Mouse (Mus musculus): ENCODE data around the gene Frmd6. TPM values are rescaled to one million over a fixed set of nuclear protein-coding genes. Genes with fewer than 3 reads are reported as not detected.

Gene Frmd6
- 18.5 and 19.7 TPM in 2 replicates for polyA plus RNA-seq (2015; fragmentation: Nextera tagmentation; extraction: Ambion mirVana)

DNA sequence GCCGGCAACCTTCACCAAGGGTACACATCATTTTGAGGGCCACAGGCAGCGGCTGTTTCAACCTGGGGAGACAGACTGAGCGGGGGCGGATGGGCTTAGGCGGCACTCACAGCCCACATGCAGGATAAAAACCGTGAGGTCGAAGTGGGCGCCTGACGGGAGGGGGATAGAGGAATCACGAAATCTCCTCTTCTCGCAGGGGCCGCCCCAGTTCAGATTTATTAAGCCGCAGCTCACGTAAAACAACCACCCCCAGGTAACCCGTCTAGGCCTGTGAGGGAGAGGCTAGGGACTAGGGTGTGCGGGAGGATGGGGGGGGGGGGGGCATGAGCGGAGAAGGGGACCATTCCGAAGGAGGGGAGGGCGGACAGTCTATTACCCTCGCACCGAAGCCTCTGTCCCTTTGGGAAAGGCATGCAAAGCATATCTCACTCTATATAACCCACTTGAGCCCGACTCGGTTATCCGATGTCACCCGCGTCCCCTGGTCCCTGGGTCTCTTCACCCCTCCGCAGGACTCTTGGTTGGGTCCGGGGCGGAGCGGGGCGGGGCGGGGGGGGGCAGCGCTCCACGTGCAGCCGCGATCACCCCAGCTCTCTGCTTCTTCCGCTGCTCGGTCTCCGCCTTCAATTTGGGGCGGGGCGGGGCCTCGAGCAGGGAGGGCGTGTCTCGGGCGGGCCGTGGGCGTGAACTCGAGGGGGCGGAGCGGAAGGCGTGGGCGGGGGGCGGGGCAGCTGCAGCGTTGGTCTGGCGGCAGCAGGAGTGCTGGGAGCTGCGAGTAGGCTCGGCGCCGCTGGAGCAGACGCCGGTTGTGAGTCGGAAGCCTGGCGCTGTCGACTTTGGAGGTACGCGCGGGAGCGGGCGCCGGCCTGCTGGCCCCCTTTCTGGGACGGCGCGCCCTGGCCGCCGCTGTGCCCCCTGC, at the start of gene Frmd6:
TSS of gene Frmd6 (plus strand) at position 786 of the 922 bp plus-strand sequence.

DNA sequence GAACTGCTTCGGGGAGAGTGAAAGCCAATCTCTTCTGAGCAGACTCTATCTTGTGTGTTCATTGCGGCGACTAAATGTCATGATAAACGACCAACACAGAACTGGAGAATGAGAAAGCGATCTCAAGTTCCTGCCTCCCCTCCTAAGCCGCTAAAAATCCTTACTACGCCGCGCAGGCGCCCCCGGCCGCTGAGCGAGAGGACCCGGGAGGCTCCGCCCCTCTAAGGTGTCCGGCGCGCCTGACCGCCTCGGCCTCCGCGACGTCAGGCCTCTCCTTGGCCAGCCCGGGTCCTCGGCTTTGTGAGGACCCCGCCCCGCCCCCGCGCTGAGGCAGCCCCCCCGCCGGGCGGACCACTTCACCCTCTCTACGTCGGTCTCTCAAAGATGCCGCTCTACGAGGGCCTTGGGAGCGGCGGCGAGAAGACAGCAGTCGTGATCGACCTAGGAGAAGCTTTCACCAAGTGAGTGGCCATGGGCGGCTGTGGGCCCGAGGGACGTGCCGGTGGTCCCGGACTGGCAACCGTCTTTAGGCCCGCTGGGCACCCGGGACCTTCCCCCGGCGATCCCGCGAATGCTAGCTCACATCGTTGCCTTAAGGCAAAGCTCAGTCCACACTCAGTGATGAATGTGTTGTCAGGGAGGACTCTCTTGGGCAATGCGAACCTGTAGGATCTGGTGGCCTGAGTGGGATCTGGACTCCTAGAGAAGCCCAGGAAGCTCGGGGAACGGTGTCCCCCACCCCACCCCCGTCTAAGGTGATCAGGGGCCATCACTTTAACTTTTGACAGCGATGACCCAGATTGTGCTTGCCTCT, 112.5 kb downstream of the Frmd6 start, which contains the start of gene Actr10:
TSS of gene Actr10 (plus strand) at position 287 of the 814 bp plus-strand sequence.

Other genes starting within 250 kb of the Frmd6 start
- 232 and 257 TPM in 2 replicates for gene Actr10, start 112.3 kb downstream of the Frmd6 start, polyA plus RNA-seq (2015; fragmentation: Nextera tagmentation; extraction: Ambion mirVana)
- 644 and 652 TPM in 2 replicates for gene Psma3, start 149.1 kb downstream of the Frmd6 start, polyA plus RNA-seq (2015; fragmentation: Nextera tagmentation; extraction: Ambion mirVana)
- 23.7 and 27.0 TPM in 2 replicates for gene Arid4a, start 190.5 kb downstream of the Frmd6 start, polyA plus RNA-seq (2015; fragmentation: Nextera tagmentation; extraction: Ambion mirVana)